Mouse (Mus musculus): Measurements from ENCODE around the gene Tbc1d2b. TPM values are rescaled to one million over a fixed set of nuclear protein-coding genes. Genes with fewer than 3 reads are reported as not detected.
A peak's percentile ranks its signal among the peaks of the same experiment; 100 is the strongest.

Gene Tbc1d2b
- polyA plus RNA-seq (2014; fragmentation: Nextera tagmentation; extraction: Ambion mirVana): 23.4 and 27.2 TPM in 2 replicates

DNA sequence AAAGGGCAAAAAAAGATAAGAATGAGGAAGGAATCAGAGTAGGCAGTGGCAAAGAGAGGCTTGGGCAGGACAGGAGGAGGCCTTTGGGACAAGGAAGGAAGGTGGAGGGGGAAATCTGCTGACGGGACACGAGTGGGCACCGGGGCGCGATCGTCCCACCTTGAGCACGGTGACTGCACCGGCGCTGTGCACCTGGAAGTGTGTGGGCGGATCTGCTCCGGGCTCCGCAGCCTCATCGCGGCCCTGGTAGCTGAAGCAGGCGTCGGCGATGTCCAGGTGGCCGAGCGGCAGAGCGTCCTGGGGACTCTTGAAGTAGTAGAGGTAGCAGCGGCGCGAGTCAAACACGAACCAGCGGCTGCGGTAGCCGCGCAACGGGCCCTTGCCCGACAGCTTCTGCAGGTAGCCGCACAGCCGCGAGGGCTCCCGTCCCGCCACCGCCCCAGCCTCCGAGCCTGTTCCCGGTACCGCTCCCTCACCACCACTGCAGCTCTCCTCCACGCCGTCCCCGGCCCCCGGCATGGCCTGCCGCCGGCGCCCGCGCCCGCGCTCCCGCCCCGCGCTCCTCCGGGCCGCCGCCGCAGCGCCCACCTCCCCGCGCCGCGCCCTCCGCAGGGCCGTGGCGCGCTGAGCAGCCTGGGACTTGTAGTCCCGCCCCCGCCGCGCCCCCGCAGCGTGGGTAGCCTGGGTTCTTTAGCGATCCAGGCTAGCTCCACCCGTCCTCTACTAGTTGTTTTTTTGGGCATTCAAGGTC lies at the start of gene Tbc1d2b:
TSS of gene Tbc1d2b (minus strand) at position 612 of the 751 bp plus-strand sequence.
- H3K4me1 ChIP-seq (ENCODE audit: control insufficient read depth, insufficient read depth, low read length): peaks cover 26% of the 10 kb centered on the region
- WGBS: 2% methylated on average over 18 of the region's 74 CpGs

DNA sequence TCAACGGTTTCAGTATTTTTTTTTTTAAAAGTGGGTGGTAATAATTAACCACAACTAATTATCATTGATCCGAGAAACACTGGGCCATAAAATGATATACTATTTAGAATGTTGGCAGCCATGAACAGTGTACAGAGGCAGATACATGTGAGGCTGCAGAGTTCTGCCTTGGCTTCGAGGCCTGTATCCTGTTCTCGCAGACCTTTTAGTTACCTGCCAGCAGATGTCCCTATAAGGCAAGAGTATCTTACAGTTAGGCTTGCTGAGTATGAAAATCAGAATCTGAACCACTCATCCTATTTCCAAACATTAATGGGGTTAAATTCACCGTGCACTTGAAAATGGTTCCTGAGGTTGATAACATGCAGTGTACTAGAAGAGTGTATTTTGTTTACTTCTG lies 45.7 kb upstream of the Tbc1d2b start:
- Histone ChIP-seq H3K4me2 (ENCODE audit: low read depth, low read length) (no peak overlapping the region), H3K9ac (ENCODE audit: low read depth, low read length) (no peak overlapping the region), H3K9me3 (ENCODE audit: control insufficient read depth, low read length) (no peaks in the 10 kb centered on the region), H3K36me3 (ENCODE audit: control insufficient read depth, insufficient read depth, low read length) (no peaks in the 10 kb centered on the region), H3K4me1 (ENCODE audit: control insufficient read depth, insufficient read depth, low read length) (no peaks in the 10 kb centered on the region), H3K4me3 (ENCODE audit: low read depth, low read length) (no peak overlapping the region), H3K27me3 (replicated peaks; ENCODE audit: control insufficient read depth, insufficient read depth, low read length) (no peaks in the 10 kb centered on the region), H3K27ac (replicated peaks; ENCODE audit: low read depth, low read length) (no peak overlapping the region)
- ATAC-seq (ENCODE audit: low read depth): no peak
- DNase-seq (ENCODE audit: low spot score): peak; percentile 27
- 67% methylated on average over 5 of the region's 5 CpGs for WGBS

More for the DNA sequence above, at the start of gene Tbc1d2b:
- peak within 1 kb of the TSS; percentile 88 for H3K9ac ChIP-seq (ENCODE audit: low read depth, low read length)
- H3K27ac ChIP-seq (replicated peaks; ENCODE audit: low read depth, low read length): peak within 1 kb of the TSS; percentile 74
- peak; percentile 83 for DNase-seq (ENCODE audit: low spot score)
- H3K36me3 ChIP-seq (ENCODE audit: control insufficient read depth, insufficient read depth, low read length): no peaks in the 10 kb centered on the region
- H3K27me3 ChIP-seq (replicated peaks; ENCODE audit: control insufficient read depth, insufficient read depth, low read length): no peaks in the 10 kb centered on the region
- ATAC-seq (ENCODE audit: low read depth): peak; percentile 91
- no peaks in the 10 kb centered on the region for H3K9me3 ChIP-seq (ENCODE audit: control insufficient read depth, low read length)
- H3K4me3 ChIP-seq (ENCODE audit: low read depth, low read length): peak within 1 kb of the TSS; percentile 89
- H3K4me2 ChIP-seq (ENCODE audit: low read depth, low read length): peak within 1 kb of the TSS; percentile 90

DNA sequence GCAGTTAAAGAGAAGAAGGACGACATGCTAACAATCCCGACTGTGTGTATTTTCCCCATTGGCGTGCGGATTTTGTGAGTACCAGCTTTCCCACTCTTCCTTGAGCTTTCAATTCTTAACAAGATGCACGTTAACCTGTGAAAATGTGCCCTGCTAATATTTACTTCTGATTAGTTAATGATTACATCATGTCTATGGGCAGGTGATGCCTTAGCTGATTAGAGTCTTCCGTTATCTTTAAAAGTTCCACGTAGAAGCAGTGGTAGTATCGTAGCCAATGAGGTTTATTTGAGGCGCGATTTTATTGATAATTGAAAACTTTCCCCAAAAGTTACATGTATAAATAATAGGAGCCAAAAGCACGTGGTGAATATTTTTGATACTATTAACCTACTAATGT lies 45.1 kb upstream of the Tbc1d2b start:
- Histone ChIP-seq H3K27me3 (replicated peaks; ENCODE audit: control insufficient read depth, insufficient read depth, low read length) (no peaks in the 10 kb centered on the region), H3K9me3 (ENCODE audit: control insufficient read depth, low read length) (no peaks in the 10 kb centered on the region), H3K4me1 (ENCODE audit: control insufficient read depth, insufficient read depth, low read length) (no peaks in the 10 kb centered on the region), H3K36me3 (ENCODE audit: control insufficient read depth, insufficient read depth, low read length) (no peaks in the 10 kb centered on the region), H3K4me3 (ENCODE audit: low read depth, low read length) (no peak overlapping the region), H3K4me2 (ENCODE audit: low read depth, low read length) (no peak overlapping the region), H3K9ac (ENCODE audit: low read depth, low read length) (no peak overlapping the region), H3K27ac (replicated peaks; ENCODE audit: low read depth, low read length) (no peak overlapping the region)
- 89% methylated on average over 11 of the region's 11 CpGs for WGBS
- no peak for ATAC-seq (ENCODE audit: low read depth)
- DNase-seq (ENCODE audit: low spot score): no peak

DNA sequence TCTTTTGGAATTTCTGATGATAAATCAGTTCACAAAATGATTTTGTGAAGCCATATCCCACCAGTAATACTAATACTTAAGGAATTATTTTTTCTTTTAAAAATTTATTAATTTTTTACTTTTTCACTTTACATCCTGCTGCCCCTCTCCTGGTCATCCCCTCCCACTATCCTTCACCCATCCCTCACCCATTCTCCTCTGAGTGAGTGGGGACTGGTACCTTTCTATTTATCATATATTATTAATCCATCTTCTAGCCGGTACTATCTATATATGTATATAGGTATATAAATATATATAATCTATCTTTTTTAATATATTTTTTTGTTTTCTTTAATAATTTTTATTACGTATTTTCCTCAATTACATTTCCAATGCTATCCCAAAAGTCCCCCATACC lies 33.6 kb upstream of the Tbc1d2b start:
- Histone ChIP-seq H3K36me3 (ENCODE audit: control insufficient read depth, insufficient read depth, low read length) (no peaks in the 10 kb centered on the region), H3K9me3 (ENCODE audit: control insufficient read depth, low read length) (no peaks in the 10 kb centered on the region), H3K4me3 (ENCODE audit: low read depth, low read length) (no peak overlapping the region), H3K9ac (ENCODE audit: low read depth, low read length) (no peak overlapping the region), H3K27me3 (replicated peaks; ENCODE audit: control insufficient read depth, insufficient read depth, low read length) (no peaks in the 10 kb centered on the region), H3K27ac (replicated peaks; ENCODE audit: low read depth, low read length) (no peak overlapping the region), H3K4me2 (ENCODE audit: low read depth, low read length) (no peak overlapping the region), H3K4me1 (ENCODE audit: control insufficient read depth, insufficient read depth, low read length) (no peaks in the 10 kb centered on the region)
- no peak for ATAC-seq (ENCODE audit: low read depth)
- DNase-seq (ENCODE audit: low spot score): no peak
- WGBS: 91% methylated on average over 2 of the region's 2 CpGs

DNA sequence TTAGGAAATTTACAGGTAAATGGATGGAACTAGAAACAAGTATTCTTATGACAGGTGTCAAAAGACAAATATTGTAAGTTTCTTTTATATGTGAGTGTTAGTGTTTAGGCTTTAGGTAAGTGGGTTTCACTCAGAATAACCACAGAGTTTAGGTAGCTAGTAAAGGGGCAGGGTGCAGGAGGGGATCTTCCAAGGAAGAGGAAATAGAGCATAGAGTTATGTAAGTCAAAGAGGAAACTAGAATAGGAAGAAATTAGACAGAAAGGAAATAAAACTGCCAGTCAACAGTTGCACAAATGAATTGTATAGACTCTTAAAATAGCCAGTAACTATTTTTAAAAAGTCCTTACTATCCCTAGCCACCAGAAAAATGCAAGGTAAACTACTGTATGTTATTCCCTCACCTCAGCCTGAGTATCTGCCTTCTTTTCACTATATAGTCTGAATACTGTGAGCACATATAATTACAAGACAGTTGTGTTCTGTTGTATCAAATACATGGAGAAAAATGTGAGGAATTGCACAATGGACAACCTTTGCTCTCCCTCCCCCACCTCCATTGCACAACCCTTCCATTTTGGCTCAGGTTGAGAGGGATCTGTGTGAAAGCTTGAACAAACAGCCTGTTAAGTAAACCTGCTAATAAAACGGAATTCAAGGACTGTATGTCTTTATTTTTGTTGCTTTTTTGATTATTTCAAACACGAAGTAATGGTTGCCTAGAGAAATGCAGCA lies 32.7 kb upstream of the Tbc1d2b start:
- DNase-seq (ENCODE audit: low spot score) (no peak), ATAC-seq (ENCODE audit: low read depth) (no peak)
- WGBS: 58% methylated on average over 2 of the region's 2 CpGs
- no peaks in the 10 kb centered on the region for H3K36me3 ChIP-seq (ENCODE audit: control insufficient read depth, insufficient read depth, low read length)
- H3K4me3 ChIP-seq (ENCODE audit: low read depth, low read length): no peak overlapping the region
- H3K4me2 ChIP-seq (ENCODE audit: low read depth, low read length): no peak overlapping the region
- no peak overlapping the region for H3K9ac ChIP-seq (ENCODE audit: low read depth, low read length)
- H3K27me3 ChIP-seq (replicated peaks; ENCODE audit: control insufficient read depth, insufficient read depth, low read length): no peaks in the 10 kb centered on the region
- H3K9me3 ChIP-seq (ENCODE audit: control insufficient read depth, low read length): no peaks in the 10 kb centered on the region
- no peaks in the 10 kb centered on the region for H3K4me1 ChIP-seq (ENCODE audit: control insufficient read depth, insufficient read depth, low read length)
- H3K27ac ChIP-seq (replicated peaks; ENCODE audit: low read depth, low read length): no peak overlapping the region

DNA sequence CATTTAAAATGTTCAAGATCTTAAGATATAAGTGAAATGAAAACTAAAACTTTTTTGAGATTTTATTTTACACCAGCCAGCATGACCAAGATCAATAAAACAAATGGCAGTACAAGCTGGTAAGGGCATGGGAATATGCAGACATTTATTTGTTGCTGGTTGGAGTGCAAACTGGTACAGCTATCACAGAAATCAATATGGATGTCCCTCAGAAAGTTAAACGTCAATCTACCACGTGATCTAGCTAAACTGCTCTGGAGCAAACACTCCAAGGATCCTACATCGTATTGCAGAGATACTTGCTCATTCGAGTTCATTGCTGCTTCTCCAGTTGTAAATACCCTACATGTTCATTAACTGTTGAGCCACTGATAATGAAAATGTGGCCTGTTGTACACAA lies 32.1 kb upstream of the Tbc1d2b start:
- H3K9me3 ChIP-seq (ENCODE audit: control insufficient read depth, low read length): no peaks in the 10 kb centered on the region
- no peak overlapping the region for H3K27ac ChIP-seq (replicated peaks; ENCODE audit: low read depth, low read length)
- H3K4me2 ChIP-seq (ENCODE audit: low read depth, low read length): no peak overlapping the region
- no peak overlapping the region for H3K9ac ChIP-seq (ENCODE audit: low read depth, low read length)
- no peaks in the 10 kb centered on the region for H3K36me3 ChIP-seq (ENCODE audit: control insufficient read depth, insufficient read depth, low read length)
- no peaks in the 10 kb centered on the region for H3K4me1 ChIP-seq (ENCODE audit: control insufficient read depth, insufficient read depth, low read length)
- WGBS: 78% methylated on average over 4 of the region's 4 CpGs
- ATAC-seq (ENCODE audit: low read depth): no peak
- no peak overlapping the region for H3K4me3 ChIP-seq (ENCODE audit: low read depth, low read length)
- no peaks in the 10 kb centered on the region for H3K27me3 ChIP-seq (replicated peaks; ENCODE audit: control insufficient read depth, insufficient read depth, low read length)
- DNase-seq (ENCODE audit: low spot score): no peak

DNA sequence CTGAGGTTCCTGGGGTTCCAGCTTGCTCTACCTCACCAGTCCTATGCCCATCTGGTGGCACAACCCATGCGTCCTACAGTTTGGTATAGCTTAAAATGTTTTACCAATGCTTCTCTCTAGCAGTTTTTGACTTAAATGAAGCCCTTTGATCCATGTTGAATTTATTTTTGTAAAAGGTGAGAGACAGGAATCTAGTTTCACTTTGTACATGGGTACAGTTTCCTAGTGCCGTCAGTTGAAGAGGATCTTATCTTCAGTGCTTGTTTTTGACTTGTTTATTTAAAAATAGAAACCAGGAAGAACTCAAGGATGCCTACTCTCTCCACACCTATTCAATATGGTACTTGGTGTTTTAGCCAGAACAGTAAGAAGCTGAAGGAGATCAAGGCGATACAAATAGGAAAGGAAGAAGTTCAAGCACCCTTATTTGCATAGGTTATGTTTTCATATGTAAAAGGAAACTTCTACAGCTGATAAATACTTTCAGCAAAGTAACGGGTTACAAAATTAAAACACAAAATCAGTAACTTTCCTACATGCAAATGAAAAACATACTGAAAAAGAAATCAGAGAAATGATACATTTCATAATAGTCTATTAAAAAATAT lies 30.6 kb upstream of the Tbc1d2b start:
- Histone ChIP-seq H3K4me1 (ENCODE audit: control insufficient read depth, insufficient read depth, low read length) (no peaks in the 10 kb centered on the region), H3K9me3 (ENCODE audit: control insufficient read depth, low read length) (no peaks in the 10 kb centered on the region), H3K4me2 (ENCODE audit: low read depth, low read length) (no peak overlapping the region), H3K36me3 (ENCODE audit: control insufficient read depth, insufficient read depth, low read length) (no peaks in the 10 kb centered on the region), H3K27me3 (replicated peaks; ENCODE audit: control insufficient read depth, insufficient read depth, low read length) (no peaks in the 10 kb centered on the region), H3K4me3 (ENCODE audit: low read depth, low read length) (no peak overlapping the region), H3K27ac (replicated peaks; ENCODE audit: low read depth, low read length) (no peak overlapping the region), H3K9ac (ENCODE audit: low read depth, low read length) (no peak overlapping the region)
- ATAC-seq (ENCODE audit: low read depth) (no peak), DNase-seq (ENCODE audit: low spot score) (no peak)
- 71% methylated on average over 4 of the region's 4 CpGs for WGBS

DNA sequence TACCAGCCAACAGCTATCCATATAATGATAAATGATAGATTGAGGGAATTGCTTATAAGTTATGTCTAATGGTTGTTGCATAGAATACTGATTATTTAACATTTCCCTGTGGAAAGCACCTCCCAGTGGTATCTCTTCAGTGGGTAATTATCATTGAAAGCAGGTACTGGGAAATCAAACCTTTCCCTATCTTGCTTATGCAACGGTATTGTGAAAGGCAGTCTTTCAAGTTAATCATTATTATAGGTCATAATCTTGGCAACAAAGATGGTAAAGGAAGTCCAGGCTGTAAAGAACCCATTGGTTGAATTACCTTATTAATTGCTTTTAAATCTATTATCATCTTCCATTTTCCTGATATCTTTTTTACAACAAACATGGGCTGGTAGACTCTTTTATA lies 27.0 kb upstream of the Tbc1d2b start:
- no peak overlapping the region for H3K27ac ChIP-seq (replicated peaks; ENCODE audit: low read depth, low read length)
- DNase-seq (ENCODE audit: low spot score) (no peak), ATAC-seq (ENCODE audit: low read depth) (no peak)
- no peaks in the 10 kb centered on the region for H3K4me1 ChIP-seq (ENCODE audit: control insufficient read depth, insufficient read depth, low read length)
- H3K9ac ChIP-seq (ENCODE audit: low read depth, low read length): no peak overlapping the region
- 79% methylated on average over 1 of the region's 1 CpGs for WGBS
- no peak overlapping the region for H3K4me3 ChIP-seq (ENCODE audit: low read depth, low read length)
- H3K4me2 ChIP-seq (ENCODE audit: low read depth, low read length): no peak overlapping the region
- H3K36me3 ChIP-seq (ENCODE audit: control insufficient read depth, insufficient read depth, low read length): no peaks in the 10 kb centered on the region
- no peaks in the 10 kb centered on the region for H3K9me3 ChIP-seq (ENCODE audit: control insufficient read depth, low read length)
- no peaks in the 10 kb centered on the region for H3K27me3 ChIP-seq (replicated peaks; ENCODE audit: control insufficient read depth, insufficient read depth, low read length)
